Mouse (Mus musculus): ENCODE measurements at regions not wholly inside any gene's neighbourhood (a gene's known extent, or its start where the extent isn't known, plus 50 kb on each side); places are given as distances from the start of the nearest gene placed in this dataset.

DNA sequence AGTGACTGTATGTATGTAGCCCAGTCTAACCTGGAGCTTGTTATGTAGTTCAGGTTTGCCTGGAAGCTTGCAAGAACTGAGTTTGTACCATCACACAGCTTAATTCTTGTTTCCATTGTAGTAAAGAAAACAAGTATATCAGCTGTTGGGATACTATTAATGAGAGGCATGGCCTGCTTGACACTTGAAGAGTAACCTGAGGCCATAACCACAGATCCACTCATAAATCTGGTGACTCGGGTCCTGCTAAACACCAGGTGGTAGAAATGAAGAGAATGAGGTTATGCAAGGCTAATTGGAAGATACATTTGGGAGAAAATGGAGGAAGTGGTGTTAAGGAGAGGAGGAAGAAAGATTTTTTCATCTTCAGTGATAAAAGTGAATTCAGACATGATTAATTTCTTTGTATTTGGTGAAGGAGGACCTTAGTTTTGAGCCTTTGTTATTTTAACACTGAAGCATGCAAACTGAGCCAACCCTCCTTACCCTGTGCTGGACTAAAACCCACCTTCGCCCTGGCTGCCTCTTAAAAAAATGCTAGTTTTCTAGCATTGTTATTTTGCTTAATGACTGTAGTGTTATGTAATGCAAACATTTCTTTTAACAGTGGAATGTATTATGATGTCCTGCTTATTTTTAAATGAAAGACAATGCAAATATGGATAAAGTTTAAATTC, 100.3 kb upstream of the Hddc2 start:
- Histone ChIP-seq H3K9me3 (replicated peaks; ENCODE audit: insufficient read depth, low read length) (no peaks in the 10 kb centered on the region), H3K27ac (ENCODE audit: control insufficient read depth, low read depth, low read length) (no peak overlapping the region), H3K27me3 (ENCODE audit: control insufficient read depth in 1 of 2, insufficient read depth in 2 of 2, low read length in 2 of 2) (no peaks in the 10 kb centered on the region), H3K4me3 (ENCODE audit: control insufficient read depth in 1 of 2, insufficient read depth in 1 of 2, low read depth in 2 of 2, low read length in 2 of 2) (no peak overlapping the region), H3K79me2 (ENCODE audit: control insufficient read depth, insufficient read depth, low read length, poor library complexity) (no peaks in the 10 kb centered on the region), H3K4me1 (ENCODE audit: control insufficient read depth in 1 of 2, insufficient read depth in 2 of 2, low read length in 2 of 2) (no peaks in the 10 kb centered on the region), H3K36me3 (ENCODE audit: control insufficient read depth in 1 of 2, insufficient read depth in 2 of 2, low read length in 2 of 2) (no peaks in the 10 kb centered on the region), H3K9ac (ENCODE audit: control insufficient read depth, low read depth, low read length, poor library complexity, severe bottlenecking) (no peak overlapping the region)
- TF ChIP-seq NELFE (IDR thresholded peaks at IDR 0.05; ENCODE audit: low read depth, low read length) (no peak), HCFC1 (IDR thresholded peaks at IDR 0.05; ENCODE audit: low read depth, low read length) (no peak), UBTF (IDR thresholded peaks at IDR 0.05; ENCODE audit: borderline replicate concordance, insufficient read depth, low read depth, low read length) (no peak), MXI1 (IDR thresholded peaks at IDR 0.05; ENCODE audit: low read depth, low read length) (no peak), E2F4 (IDR thresholded peaks at IDR 0.05; ENCODE audit: borderline replicate concordance, low read depth, low read length) (no peak)
- DNase-seq (ENCODE audit: low read depth, low spot score) = no peak

DNA sequence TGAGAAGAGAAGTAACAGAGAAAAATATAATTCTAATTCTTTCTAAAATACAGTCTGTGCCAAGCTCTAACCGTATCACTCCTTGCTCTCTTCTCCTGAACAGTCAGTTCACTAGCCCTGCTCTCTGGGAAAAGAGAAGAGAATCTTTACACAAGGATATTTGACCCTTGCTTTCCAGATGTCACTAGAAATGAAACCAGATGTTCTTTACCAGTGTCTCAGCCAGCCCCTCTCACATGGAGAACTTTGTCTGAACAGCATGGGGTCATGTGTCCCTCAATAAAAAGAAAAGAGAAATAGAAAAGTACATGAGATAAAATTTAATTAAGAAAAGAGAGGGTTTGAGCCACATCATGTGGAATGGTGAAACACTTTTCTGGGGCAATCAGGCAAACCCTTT, 91.3 kb upstream of the Hddc2 start:
- Histone ChIP-seq H3K36me3 (ENCODE audit: control insufficient read depth in 1 of 2, insufficient read depth in 2 of 2, low read length in 2 of 2) (no peaks in the 10 kb centered on the region), H3K9me3 (replicated peaks; ENCODE audit: insufficient read depth, low read length) (no peaks in the 10 kb centered on the region), H3K79me2 (ENCODE audit: control insufficient read depth, insufficient read depth, low read length, poor library complexity) (no peaks in the 10 kb centered on the region), H3K4me3 (ENCODE audit: control insufficient read depth in 1 of 2, insufficient read depth in 1 of 2, low read depth in 2 of 2, low read length in 2 of 2) (no peak overlapping the region), H3K27ac (ENCODE audit: control insufficient read depth, low read depth, low read length) (no peak overlapping the region), H3K4me1 (ENCODE audit: control insufficient read depth in 1 of 2, insufficient read depth in 2 of 2, low read length in 2 of 2) (no peaks in the 10 kb centered on the region), H3K27me3 (ENCODE audit: control insufficient read depth in 1 of 2, insufficient read depth in 2 of 2, low read length in 2 of 2) (no peaks in the 10 kb centered on the region), H3K9ac (ENCODE audit: control insufficient read depth, low read depth, low read length, poor library complexity, severe bottlenecking) (no peak overlapping the region)
- no peak for TF ChIP-seq CHD2 (IDR thresholded peaks at IDR 0.05; ENCODE audit: low read length)
- TF ChIP-seq BHLHE40 (IDR thresholded peaks at IDR 0.05; ENCODE audit: borderline replicate concordance, low read depth, low read length) = no peak
- TF ChIP-seq NELFE (IDR thresholded peaks at IDR 0.05; ENCODE audit: low read depth, low read length) = no peak
- no peak for TF ChIP-seq E2F4 (IDR thresholded peaks at IDR 0.05; ENCODE audit: borderline replicate concordance, low read depth, low read length)
- no peak for TF ChIP-seq KAT2A (conservative IDR thresholded peaks at IDR 0.05; ENCODE audit: low read depth, low read length)
- TF ChIP-seq JUND (IDR thresholded peaks at IDR 0.05; ENCODE audit: low read depth, low read length) = no peak
- no peak for TF ChIP-seq NRF1 (IDR thresholded peaks at IDR 0.05; ENCODE audit: insufficient read depth, low read depth, low read length, poor library complexity, severe bottlenecking)
- no peak for TF ChIP-seq ETS1 (IDR thresholded peaks at IDR 0.05; ENCODE audit: low read depth, low read length)
- no peak for DNase-seq (ENCODE audit: low read depth, low spot score)

DNA sequence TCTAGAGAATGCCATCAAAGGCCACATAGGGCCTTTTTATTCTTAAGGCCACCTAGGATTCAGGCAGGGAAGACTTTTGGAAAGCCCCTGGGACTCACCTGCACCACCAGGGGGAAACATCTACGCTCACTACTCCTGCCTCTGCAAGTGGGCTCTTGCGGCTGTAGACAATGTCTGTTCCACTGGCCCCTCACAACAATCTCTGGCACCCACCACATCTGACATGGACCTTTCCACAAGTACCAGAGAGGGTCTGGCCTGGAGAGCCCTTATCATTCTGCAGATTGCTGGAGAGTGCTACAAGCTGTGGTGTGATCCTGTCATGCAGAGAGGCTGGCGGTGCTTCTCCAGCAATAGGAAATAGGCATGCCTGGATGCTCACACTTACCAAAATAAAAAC, 84.1 kb upstream of the Hddc2 start:
- Histone ChIP-seq H3K9ac (ENCODE audit: control insufficient read depth, low read depth, low read length, poor library complexity, severe bottlenecking) (no peak overlapping the region), H3K27me3 (ENCODE audit: control insufficient read depth in 1 of 2, insufficient read depth in 2 of 2, low read length in 2 of 2) (no peaks in the 10 kb centered on the region), H3K4me1 (ENCODE audit: control insufficient read depth in 1 of 2, insufficient read depth in 2 of 2, low read length in 2 of 2) (no peaks in the 10 kb centered on the region), H3K36me3 (ENCODE audit: control insufficient read depth in 1 of 2, insufficient read depth in 2 of 2, low read length in 2 of 2) (no peaks in the 10 kb centered on the region), H3K27ac (ENCODE audit: control insufficient read depth, low read depth, low read length) (no peak overlapping the region), H3K4me3 (ENCODE audit: control insufficient read depth in 1 of 2, insufficient read depth in 1 of 2, low read depth in 2 of 2, low read length in 2 of 2) (no peak overlapping the region), H3K9me3 (replicated peaks; ENCODE audit: insufficient read depth, low read length) (no peaks in the 10 kb centered on the region), H3K79me2 (ENCODE audit: control insufficient read depth, insufficient read depth, low read length, poor library complexity) (no peaks in the 10 kb centered on the region)
- no peak for DNase-seq (ENCODE audit: low read depth, low spot score)
- TF ChIP-seq CTCF (IDR thresholded peaks at IDR 0.05 in 2 of 3, conservative IDR thresholded peaks at IDR 0.05 in 1 of 3; ENCODE audit: control insufficient read depth in 1 of 3, insufficient read depth in 1 of 3, low read depth in 2 of 3, low read length in 3 of 3, poor library complexity in 1 of 3, severe bottlenecking in 1 of 3) = no peak
- TF ChIP-seq BHLHE40 (IDR thresholded peaks at IDR 0.05; ENCODE audit: borderline replicate concordance, low read depth, low read length) = no peak
- TF ChIP-seq POLR2A (IDR thresholded peaks at IDR 0.05; ENCODE audit: control insufficient read depth in 1 of 2, insufficient read depth in 1 of 2, low read depth in 1 of 2, low read length in 2 of 2, poor library complexity in 1 of 2) = no peak
- TF ChIP-seq POLR2AphosphoS5 (IDR thresholded peaks at IDR 0.05; ENCODE audit: borderline replicate concordance, low read depth, low read length) = no peak
- TF ChIP-seq MAZ (IDR thresholded peaks at IDR 0.05; ENCODE audit: low read depth, low read length) = no peak
- no peak for TF ChIP-seq UBTF (IDR thresholded peaks at IDR 0.05; ENCODE audit: borderline replicate concordance, insufficient read depth, low read depth, low read length)
- TF ChIP-seq GABPA (IDR thresholded peaks at IDR 0.05; ENCODE audit: low read depth, low read length) = no peak
- no peak for TF ChIP-seq NELFE (IDR thresholded peaks at IDR 0.05; ENCODE audit: low read depth, low read length)
- TF ChIP-seq USF2 (IDR thresholded peaks at IDR 0.05; ENCODE audit: borderline replicate concordance in 1 of 2, insufficient read depth in 1 of 2, low read depth in 1 of 2, low read length in 2 of 2) = no peak
- TF ChIP-seq TCF12 (IDR thresholded peaks at IDR 0.05; ENCODE audit: low read depth, low read length) = no peak
- TF ChIP-seq CHD1 (IDR thresholded peaks at IDR 0.05; ENCODE audit: low read depth, low read length) = no peak
- TF ChIP-seq MAX (IDR thresholded peaks at IDR 0.05; ENCODE audit: low read length) = no peak
- TF ChIP-seq RCOR1 (IDR thresholded peaks at IDR 0.05; ENCODE audit: low read depth, low read length) = no peak
- no peak for TF ChIP-seq EP300 (IDR thresholded peaks at IDR 0.05; ENCODE audit: low read depth in 1 of 2, low read length in 2 of 2)
- TF ChIP-seq NRF1 (IDR thresholded peaks at IDR 0.05; ENCODE audit: insufficient read depth, low read depth, low read length, poor library complexity, severe bottlenecking) = no peak
- no peak for TF ChIP-seq SIN3A (IDR thresholded peaks at IDR 0.05; ENCODE audit: low read length)
- TF ChIP-seq ZC3H11A (IDR thresholded peaks at IDR 0.05; ENCODE audit: low read depth, low read length) = no peak

Measured in MEL (cell line).